Mouse (Mus musculus) ES-E14 (cell line): ENCODE measurements at regions not wholly inside any gene's neighbourhood (a gene's known extent, or its start where the extent isn't known, plus 50 kb on each side); places are given as distances from the start of the nearest gene placed in this dataset.

Source experiments
- CHD2 ChIP-seq: IDR thresholded peaks from 2 replicates; pipeline ENCODE4 v1.6.1; 2014; ENCODE audit warnings: mild to moderate bottlenecking, low read depth, low read length, inconsistent platforms
- HCFC1 ChIP-seq: IDR thresholded peaks from 2 replicates; pipeline ENCODE4 v1.6.1; 2012; ENCODE audit warnings: low read length, inconsistent platforms, borderline replicate concordance; ENCODE audit not compliant: insufficient read depth
- MAFK ChIP-seq: IDR thresholded peaks from 2 replicates; pipeline ENCODE4 v1.6.1; 2014; ENCODE audit warnings: mild to moderate bottlenecking, low read depth, low read length, inconsistent platforms; ENCODE audit not compliant: insufficient read depth
- ZNF384 ChIP-seq: IDR thresholded peaks from 2 replicates; pipeline ENCODE4 v1.6.1; 2012; ENCODE audit warnings: low read depth, low read length, inconsistent platforms

DNA sequence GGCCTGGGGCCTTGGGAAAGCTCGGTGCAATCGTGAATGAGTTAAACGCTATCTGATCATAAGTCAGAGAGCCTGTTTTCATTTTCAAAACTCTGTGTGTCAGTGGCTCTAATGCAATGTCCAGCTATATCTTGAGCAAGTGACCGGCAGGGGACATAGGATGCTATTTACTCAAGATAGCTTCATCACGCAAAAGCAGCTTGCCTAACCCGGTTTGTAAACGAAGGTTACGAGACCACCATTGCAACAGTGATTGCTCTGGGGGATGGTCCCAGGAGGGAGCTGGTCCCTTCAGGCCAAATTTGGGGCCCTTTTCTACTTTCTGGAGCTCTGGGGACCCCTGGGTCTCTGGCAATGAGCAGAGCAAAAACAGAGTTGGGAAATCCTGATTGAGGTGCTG is 309.3 kb downstream of the 4933412E24Rik start:
- no peak for TF ChIP-seq CHD2
- no peak for TF ChIP-seq MAFK
- TF ChIP-seq ZNF384 = no peak
- TF ChIP-seq HCFC1 = no peak
